Mouse (Mus musculus) CD4-positive, CD25-positive, alpha-beta regulatory T cell, adult 2 months (primary cell): ENCODE data around the gene Ms4a8a.

Source experiments
- DNase-seq: peaks from one replicate; pipeline ENCODE4 v3.0.0-alpha.2; 2012; ENCODE audit warnings: low read depth, low spot score

The Ms4a8a gene

DNA sequence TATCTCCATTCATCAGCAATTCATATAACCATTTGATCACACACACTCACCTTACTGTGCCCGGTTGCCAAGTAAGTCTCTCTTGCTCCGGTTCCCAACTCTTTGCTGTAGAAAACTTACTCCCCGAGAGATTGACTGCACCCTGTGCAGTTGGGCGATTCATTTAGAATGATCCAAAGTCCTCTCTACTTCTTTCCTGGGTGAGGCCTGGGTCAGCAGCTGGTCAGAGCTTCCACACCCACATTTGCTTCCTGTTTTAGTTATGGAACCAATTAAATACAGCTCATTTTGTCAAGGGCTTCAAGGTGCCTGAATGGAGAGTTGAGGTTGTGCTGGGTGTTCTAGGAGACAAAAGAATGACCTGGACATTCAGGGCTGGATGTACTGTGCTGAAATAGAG, at the start of gene Ms4a8a:
Gene Ms4a8a (minus strand): TSS at position 169 of the 400 bp plus-strand sequence.
- DNase-seq: no peak

DNA sequence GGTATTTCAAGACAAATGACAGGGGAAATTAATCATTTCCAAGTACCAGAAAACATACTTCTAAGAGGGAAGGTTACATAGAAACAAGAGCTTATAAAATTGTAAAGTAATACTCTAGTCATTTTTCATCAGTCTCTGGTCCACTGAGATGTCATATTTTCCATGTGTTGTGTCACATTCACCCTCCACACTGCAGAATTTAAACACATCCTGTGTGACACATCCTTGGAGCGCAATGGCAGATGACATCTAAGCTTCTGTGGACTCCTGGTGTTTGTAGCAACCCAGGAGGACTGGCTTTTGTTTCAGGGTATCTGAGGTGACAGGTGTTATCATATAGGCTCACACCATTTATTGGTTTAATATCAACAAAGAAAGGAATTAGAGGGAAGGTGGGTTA, 48.8 kb upstream of the Ms4a8a start:
- DNase-seq: peak; percentile 28

DNA sequence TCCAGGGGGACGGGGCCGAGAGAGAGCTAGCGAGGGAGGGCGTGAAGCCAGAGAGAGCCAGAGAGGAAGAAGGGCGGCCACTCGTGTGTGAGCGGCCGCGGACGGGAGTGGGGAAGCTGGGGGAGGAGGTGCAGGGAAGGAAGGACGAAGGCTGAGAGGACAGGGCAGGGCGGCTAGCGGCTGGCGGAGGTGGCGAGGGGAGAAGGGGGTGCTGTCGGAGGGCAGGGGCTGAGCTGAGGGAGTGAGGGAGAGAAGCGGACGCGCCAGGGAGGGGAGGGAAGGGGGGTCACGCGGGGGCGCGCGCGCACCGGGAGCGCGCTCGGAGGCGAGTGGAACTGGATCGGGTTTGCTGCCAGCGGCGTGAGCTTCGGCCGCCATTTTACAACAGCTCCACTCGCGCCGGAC, 40.1 kb upstream of the Ms4a8a start:
- peak; percentile 50 for DNase-seq

DNA sequence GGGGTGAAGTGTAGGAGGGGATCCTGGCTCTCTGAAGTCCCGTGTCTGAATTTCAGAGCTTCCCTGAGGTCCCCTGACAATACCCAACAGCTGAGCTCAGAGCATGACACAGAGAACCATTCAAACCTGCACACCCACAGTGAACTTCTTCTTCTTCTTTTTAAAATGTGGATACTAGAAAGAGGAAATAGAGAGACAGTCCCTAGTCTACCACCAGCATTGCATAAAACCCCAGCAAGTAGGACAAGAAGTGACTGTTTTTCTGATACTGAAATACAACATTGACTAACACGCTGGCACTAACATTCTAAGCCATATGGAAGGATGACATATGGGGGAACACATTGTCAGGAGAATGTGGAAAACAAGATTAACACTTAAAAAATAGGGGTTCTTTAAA, 38.4 kb upstream of the Ms4a8a start:
- no peak for DNase-seq

DNA sequence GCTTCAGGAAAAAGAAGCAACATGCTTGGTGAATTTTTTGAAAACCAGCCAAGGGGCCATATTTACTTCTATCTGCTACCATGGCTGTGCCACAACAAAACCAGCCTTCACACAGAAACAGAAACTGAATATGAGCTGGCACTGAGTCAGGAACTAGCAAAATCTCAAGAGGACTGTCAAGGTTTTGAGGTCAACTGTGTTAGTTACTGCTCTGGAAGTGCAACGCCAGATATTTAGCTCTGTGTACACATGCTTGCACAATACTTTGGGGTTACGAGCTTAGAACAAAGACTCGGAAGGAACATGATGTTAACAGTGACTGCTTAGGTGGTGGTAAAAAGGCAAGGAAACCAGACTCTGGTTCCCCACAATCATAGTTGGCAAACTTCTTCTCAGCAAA, 26.8 kb upstream of the Ms4a8a start:
- peak; percentile 13 for DNase-seq

DNA sequence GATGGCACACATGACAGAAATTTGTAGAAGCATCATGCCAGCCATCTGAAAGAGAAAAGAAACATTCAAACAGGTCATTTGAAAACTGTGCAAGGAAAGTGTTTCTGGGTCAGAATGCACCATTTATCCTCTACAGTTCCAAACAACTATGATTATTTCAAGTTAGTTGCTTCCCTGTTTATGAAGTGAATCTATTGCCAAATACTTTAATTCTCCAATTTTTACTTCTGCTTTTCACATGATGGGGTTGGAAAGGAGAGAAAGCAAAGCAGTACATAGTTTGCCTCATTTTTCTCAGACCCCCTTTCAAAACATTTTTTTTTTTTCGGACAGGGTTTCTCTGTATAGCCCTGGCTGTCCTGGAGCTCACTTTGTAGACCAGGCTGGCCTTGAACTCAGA, 21.0 kb upstream of the Ms4a8a start:
- no peak for DNase-seq

DNA sequence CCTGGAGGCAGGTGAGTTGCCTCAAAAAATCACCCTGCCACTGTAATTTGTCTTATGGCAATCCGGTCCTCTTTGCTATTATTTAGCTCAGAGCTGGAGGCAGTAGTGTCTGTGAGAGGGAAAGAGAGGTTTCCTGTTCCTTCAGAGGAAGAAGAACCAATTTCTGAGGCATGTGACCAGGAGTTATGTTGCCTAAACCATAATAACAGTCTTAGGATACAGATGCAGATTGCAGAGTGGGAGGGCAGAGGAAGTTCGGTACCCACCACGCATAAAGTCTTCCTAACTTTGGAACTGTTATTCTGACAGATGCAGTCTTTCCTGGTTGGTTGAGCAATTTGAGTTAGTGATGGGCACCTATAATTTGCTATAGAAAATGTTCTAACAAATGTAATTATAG, 17.5 kb upstream of the Ms4a8a start:
- DNase-seq: no peak

DNA sequence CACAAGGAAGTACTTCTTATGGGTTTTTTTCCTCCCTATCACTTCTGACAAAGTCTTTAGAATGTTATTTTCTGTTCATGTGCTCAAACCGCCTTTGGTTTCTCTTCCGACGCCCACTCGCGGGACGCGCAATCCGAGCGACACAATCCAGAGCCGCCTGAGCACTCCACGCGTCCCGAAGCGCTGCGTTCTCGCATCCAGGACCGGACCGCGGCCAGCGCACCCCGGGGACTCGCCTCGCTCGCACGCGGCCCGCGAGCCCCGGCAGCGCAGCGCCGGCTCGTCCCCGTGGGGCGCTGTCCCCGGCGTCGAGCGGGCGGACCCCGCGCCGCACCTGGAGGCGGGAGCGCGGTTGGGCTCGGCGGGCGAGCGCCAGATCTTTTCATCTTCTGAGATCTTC, 11.2 kb upstream of the Ms4a8a start:
- DNase-seq: peak; percentile 52

DNA sequence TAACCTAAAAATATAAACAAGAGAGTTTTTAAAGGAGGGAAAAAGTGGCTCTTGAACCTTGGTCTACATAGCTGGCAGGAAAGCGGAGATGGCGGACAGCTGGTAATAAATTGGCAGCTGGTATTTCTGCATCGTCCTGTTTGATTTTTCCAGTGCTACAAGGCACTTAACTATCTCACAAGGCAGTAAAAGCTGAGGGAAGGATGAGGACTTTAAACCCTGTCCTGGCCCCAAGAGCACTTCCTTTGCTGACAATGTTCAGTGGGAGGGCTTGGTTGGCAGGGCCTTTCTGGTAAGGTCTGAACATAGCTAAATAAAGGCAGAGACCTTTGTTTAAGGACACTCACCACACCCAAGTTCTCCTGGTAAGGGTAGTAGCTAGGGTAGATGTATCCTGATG, 10.5 kb downstream of the Ms4a8a start:
- no peak for DNase-seq

DNA sequence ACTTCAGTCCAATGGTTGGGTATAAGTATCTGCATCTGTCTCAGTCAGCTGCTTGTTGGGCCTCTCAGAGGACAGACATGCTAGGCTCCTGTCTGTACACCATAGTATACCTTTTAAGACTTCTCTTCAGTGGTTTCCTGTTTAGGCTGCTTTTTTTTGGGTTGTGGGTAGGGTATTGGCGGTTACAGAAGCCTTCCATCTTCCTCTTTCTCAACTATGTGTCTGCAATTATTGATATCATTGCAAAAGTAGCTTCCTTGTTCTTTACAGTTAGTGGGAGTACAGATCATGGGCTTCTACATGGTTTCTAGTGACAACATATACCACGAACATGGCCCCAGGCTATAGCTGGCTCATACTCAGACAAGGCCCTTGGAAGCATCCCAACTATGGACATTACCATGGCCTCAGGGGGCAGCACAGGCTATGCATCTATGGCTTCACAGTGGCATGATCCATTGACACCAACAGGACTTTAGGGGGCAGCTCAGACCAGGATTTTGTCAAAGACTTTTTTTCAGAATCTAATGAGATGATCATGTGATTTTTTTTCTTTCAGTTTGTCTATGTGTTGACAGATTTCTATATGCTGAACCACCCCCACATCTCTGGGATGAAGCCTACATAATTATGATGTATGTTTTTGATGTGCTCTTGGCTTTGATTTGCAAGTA, 15.6 kb downstream of the Ms4a8a start:
- peak; percentile 57 for DNase-seq

DNA sequence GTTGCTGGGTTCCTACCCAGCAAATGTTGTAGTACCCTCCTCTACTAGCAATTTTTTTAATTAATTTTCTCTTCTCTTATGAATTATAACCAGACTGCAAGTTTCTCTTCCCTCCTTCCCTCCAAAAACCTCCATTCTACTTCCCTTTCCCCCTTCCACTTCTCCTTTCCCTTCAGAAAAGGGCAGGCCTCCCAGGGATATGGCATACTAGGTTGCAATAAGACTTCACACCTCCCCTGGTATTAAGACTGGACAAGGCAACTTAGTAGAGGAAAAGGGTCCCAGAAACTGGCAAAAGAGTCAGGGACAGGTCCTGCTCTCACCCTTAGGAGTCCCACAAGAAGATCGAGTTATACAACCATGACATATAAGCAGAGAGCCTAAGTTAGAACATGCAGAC, 20.0 kb downstream of the Ms4a8a start:
- no peak for DNase-seq

DNA sequence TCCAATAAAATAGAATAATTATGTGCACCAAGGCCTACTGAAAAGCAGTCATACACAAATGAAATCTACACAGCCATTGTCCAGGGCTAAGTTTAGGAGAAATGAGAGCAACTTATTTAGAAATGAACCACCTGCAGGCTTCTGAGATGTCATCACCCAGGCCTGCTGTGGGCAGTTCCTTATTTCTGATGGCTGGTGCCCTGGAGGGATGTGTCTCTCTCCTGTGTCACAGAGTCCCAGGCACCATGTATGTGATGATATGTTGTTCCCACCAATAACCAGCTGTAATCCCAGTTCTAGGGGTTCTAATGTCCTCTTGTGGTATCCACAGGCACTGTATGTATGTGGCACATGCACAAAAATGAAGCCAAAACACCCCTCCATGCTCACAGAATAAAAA, 20.9 kb downstream of the Ms4a8a start:
- no peak for DNase-seq

DNA sequence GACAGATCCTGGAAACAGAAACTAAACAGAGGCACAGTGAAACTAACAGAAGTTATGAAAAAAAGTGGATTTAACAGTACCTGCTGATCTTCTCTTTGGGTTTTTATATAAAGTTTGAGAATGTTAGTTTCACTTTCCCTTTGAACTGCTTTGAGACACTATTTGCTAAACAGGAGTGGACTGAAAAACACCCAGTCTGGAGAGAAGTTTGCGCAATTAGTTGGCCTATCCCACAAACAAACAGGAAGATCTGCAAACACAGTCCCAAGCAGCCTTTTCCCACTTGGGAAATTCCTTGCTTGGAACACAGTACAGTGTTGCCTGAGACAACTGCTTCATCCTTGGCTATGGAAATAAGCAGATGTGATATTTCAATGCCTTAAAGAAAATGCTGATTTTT, 25.2 kb downstream of the Ms4a8a start:
- peak; percentile 56 for DNase-seq

DNA sequence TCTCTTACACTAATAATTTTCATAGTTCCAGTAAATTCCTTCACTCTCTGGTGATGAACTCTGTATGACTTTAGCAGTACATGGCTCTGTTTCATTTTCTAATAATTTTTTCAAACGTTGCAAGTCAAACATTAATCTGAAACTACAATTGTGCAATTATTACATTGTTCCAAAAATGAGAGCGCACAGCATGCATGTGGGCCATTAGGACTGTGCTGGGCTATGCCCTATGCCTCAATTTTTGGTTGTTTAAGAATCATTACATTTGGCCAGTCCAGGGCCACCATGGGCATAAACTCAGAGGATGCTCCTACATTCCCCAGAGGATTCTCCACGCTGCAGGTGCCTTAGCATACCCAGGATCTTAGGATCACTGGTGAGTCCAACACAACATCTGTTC, 27.6 kb downstream of the Ms4a8a start:
- DNase-seq: no peak

DNA sequence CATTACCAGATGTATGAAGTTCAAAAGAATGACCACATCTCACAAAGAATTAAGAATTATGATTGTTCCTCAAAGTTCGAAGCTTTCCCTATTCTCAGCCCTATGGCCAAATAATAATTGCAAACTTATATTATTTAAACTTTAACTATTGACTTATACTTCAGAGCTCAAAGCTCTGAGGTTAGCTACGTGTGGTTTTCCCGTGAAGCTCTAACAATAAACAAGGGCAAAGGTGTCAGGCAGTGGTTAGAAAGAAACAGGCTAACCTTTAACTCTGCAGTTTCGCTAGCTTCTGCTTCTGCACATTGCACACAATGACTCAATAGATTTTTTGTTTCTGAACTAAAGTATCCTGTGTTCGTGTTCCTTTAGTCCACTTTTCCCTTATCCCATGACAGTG, 28.0 kb downstream of the Ms4a8a start:
- peak; percentile 63 for DNase-seq

DNA sequence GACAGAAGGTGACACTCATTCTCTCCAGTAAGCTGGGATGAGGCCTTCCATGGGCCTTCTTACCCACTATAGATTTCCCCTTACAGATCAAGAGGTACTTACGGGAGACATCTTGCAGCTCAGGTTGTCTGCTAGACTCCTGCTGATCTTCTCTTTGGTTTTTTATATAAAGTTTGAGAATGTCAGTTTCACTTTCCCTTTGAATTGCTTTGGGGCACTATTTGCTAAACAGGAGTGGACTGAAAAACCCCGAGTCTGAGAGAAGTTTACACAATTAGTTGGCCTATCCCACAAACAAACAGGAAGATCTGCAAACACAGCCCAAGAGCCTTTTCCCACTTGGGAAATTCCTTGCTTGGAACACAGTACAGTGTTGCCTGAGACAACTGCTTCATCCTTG, 30.6 kb downstream of the Ms4a8a start:
- peak; percentile 71 for DNase-seq

DNA sequence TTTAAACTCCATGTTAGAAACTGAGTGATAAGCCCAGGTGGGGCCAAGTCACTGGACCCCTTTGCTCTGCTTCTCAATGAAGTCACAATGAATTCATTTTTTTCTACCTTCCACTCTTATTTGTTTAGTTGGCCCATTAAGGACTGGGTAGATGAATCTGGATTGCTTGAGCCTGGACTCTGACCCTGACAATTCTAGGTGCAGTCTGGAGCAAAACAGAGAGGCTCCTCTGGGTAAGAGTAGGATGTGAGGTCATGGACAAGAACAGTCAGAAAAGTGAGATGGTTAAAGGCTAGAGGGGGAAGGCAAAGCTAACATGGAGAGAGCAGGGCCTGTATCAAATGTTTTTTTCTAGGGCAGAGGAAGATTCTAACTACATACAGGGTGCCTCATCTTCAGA, 31.5 kb downstream of the Ms4a8a start:
- peak; percentile 37 for DNase-seq

DNA sequence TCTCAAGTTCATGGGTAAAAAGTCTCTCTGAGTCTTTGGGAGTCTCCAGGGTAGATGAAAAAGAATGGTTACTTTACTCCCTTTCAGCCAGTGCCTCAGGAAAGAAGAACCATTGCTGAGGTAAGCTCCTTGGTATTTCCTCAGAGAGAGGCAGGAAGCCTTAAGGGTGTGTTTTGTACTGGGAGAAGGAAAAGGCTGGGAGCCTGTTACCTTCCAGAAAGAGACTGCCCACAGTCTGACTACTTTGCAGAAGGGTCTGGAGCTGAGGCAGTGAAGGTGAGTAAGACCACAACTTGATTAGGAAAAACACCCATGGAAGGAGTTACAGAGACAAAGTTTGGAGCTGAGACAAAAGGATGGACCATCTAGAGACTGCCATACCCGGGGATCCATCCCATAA, 32.4 kb downstream of the Ms4a8a start:
- DNase-seq: peak; percentile 8

DNA sequence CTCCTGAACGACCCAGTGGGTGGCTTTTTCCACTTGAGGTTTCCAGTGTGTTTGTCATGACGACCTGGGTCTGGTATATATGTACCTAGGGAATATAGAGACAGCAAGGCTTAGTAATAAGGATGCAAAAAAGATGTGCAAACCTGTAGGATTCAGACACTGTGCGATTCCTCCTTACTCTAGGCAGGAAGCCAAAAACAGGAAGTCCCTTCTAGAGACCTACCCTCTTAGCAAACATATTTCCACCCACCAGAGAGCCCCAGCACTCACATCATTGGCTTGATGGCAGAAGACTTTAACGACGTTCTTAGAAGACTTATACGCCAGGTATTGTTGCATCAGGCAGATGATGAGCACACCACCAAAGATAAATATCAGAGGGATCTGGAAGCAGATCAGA, 32.9 kb downstream of the Ms4a8a start:
- peak; percentile 67 for DNase-seq

DNA sequence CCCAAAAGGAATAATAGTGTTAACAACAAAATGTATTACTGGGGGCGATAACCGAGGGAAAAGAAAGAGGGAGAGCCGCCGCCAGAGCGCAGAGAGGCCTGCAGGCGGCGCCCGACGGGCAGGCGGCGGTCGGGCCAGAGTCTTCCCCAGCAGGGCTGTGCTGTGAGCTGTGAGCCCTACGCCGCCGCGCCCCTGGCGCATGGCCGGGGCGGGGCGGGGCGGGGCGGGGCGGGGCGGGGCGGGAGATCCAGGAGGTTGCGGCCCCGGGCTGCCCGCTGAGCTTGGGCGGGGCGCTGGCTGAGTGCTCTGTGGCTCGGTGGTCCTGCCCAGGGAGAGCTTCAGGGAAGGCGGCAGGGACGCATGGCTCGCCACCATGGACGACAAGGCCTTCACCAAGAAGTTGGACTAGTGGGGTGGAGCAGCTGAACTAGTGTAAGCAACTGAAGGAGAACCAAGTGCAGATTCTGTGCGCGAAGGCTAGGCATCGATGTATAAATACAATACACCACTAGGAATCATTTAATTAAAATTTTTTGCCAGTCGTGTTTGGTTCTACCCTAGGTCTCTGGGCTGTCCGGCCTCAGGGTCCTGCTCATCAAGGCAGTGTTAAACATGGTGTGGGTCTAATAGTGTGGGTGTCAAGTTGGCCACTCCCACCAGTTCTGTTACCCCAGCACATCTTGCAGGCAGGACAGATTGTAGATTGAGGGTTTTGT, 35.7 kb downstream of the Ms4a8a start:
- peak; percentile 90 for DNase-seq

DNA sequence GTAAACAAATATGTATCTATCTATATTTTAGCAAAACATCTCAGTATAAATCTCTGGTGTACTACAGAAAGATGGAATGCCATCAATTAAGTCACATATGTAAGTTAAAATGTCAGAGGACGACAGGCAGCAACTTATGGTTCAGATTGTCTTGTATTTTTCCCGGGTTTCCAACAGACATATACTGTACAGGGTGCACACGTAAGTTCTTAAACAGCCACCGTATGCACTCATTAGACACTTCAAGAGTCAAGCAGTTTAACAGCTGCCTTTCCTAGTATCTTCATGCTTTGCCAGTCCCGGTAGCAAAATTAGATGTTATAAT, 36.3 kb downstream of the Ms4a8a start:
- DNase-seq: no peak

DNA sequence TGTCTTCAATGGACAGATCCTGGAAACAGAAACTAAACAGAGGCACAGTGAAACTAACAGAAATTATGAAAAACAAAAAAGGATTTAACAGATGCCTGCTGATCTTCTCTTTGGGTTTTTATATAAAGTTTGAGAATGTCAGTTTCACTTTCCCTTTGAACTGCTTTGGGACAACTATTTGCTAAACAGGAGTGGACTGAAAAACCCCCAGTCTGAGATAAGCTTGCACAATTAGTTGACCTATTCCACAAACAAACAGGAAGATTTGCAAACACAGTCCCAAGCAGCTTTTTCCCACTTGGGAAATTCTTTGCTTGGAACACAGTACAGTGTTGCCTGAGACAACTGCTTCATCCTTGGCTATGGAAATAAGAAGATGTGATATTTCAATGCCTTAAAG, 43.3 kb downstream of the Ms4a8a start:
- peak; percentile 12 for DNase-seq

DNA sequence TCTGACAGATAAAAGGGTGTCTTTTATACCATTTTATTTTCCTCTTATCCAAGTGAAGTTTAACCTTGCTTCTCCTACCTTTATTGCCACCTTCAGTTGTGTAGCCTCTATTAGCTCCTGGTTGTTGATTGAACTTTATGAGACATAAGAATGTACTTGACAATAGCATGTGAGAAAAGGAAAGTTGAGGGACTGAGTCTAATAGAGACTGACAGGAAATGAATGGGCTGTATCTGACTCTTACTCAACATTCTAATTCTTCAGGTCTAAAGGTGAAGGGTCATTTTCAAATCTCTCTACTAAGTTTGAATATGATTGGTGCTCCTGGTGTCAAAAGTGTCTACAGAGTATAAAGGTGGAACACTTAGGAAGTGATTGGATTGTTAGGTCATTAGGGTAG, 58.5 kb downstream of the Ms4a8a start:
- DNase-seq: no peak

DNA sequence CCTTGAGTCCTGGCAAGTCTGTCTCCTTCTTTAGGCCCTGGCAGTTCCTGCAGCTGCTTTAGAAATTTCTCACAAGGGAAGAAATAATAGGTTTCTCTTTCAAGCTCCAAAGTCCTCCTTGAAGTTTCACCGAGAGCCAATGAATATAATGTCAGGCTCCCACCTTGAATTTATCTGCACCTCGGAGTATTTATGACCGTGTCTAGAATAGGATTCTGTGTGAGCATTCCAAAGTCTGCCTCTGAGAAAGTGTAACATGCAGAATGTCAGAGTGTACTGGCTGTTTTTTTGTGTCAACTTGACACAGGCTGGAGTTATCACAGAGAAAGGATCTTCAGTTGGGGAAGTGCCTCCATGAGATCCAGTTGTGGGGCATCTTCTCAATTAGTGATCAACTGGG, 63.0 kb downstream of the Ms4a8a start, which contains the start of gene Ms4a18:
Gene Ms4a18 (minus strand): TSS at position 141 of the 400 bp plus-strand sequence.
- DNase-seq: no peak
